Mouse (Mus musculus): ENCODE measurements at regions not wholly inside any gene's neighbourhood (a gene's known extent, or its start where the extent isn't known, plus 50 kb on each side); places are given as distances from the start of the nearest gene placed in this dataset.

DNA sequence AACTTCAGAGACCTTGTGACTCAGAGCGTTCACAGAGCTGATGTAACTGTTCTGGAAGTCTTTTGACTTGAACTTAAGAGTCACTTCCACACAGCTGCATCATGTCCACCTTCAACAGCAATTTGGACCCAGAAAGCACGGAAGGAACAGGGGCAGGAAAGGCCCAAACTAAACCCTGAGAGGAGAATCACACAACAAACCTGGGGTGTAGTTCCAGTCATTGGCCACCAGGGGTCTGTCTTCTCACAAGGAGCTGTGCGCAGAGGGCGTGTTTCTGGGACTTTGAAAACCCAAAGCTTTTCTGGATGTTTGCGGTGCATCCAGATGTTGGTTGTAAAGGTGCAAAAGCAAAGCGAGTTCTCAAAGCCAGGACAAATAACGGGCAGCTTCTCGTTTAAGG is 231.9 kb upstream of the 1700056E22Rik start:
- no peak overlapping the region for H3K4me3 ChIP-seq
- no peaks in the 10 kb centered on the region for H3K79me2 ChIP-seq (ENCODE audit: control insufficient read depth, insufficient read depth)
- H3ac ChIP-seq (ENCODE audit: control insufficient read depth, insufficient read length) = no peak overlapping the region
- no peaks in the 10 kb centered on the region for H3K27me3 ChIP-seq (ENCODE audit: control insufficient read depth, insufficient read depth, insufficient read length)
- no peak overlapping the region for H3K4me2 ChIP-seq (ENCODE audit: low read depth)
- no peaks in the 10 kb centered on the region for H3K36me3 ChIP-seq (ENCODE audit: control insufficient read depth, insufficient read depth)
- TF ChIP-seq MYOD1 (IDR thresholded peaks at IDR 0.05; ENCODE audit: control insufficient read depth in 1 of 3, insufficient read length in 2 of 3, low read depth in 2 of 3) (no peak), CEBPB (IDR thresholded peaks at IDR 0.05; ENCODE audit: insufficient read depth, poor library complexity, severe bottlenecking) (no peak), TCF12 (IDR thresholded peaks at IDR 0.05; ENCODE audit: insufficient read depth, poor library complexity, severe bottlenecking) (no peak), MAX (IDR thresholded peaks at IDR 0.05; ENCODE audit: low read depth) (no peak), E2F4 (IDR thresholded peaks at IDR 0.05; ENCODE audit: insufficient read depth) (no peak), POLR2AphosphoS2 (IDR thresholded peaks at IDR 0.05; ENCODE audit: insufficient read length, low read depth) (no peak), USF1 (IDR thresholded peaks at IDR 0.05; ENCODE audit: low read depth) (no peak), SRF (IDR thresholded peaks at IDR 0.05; ENCODE audit: control insufficient read depth, insufficient read length, low read depth) (no peak), MYOG (IDR thresholded peaks at IDR 0.05; ENCODE audit: control insufficient read depth in 1 of 3, insufficient read depth in 1 of 3, insufficient read length in 2 of 3, low read depth in 2 of 3) (no peak), TCF3 (IDR thresholded peaks at IDR 0.05; ENCODE audit: insufficient read length, low read depth) (no peak), POLR2A (IDR thresholded peaks at IDR 0.05; ENCODE audit: insufficient read length, low read depth) (no peak), REST (IDR thresholded peaks at IDR 0.05; ENCODE audit: insufficient read depth, insufficient read length) (no peak)

DNA sequence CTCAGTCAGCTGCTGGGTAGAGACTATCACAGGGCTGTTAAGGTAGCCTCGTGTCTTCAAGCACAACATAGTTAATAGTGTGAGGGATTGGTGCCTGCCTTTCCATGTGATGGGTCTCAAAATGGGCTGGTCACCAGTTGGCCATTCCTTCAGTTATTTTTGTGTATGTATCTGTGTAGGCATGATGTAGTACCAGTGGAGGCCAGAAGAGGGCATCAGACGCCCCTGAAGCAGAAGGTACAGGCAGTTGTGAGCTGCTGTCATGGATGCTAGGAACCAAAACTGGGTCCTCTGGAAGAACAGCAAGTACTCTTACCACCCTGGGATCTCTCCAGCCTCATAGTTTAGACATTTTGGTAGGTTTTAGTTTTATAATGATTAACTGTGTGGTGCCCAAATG is 228.9 kb upstream of the 1700056E22Rik start:
- Histone ChIP-seq H3K4me2 (ENCODE audit: low read depth) (no peak overlapping the region), H3K27me3 (ENCODE audit: control insufficient read depth, insufficient read depth, insufficient read length) (no peaks in the 10 kb centered on the region), H3K4me3 (no peak overlapping the region), H3ac (ENCODE audit: control insufficient read depth, insufficient read length) (no peak overlapping the region), H3K36me3 (ENCODE audit: control insufficient read depth, insufficient read depth) (no peaks in the 10 kb centered on the region), H3K79me2 (ENCODE audit: control insufficient read depth, insufficient read depth) (no peaks in the 10 kb centered on the region)
- no peak for TF ChIP-seq MYOD1 (IDR thresholded peaks at IDR 0.05; ENCODE audit: control insufficient read depth in 1 of 3, insufficient read length in 2 of 3, low read depth in 2 of 3)
- no peak for TF ChIP-seq POLR2AphosphoS2 (IDR thresholded peaks at IDR 0.05; ENCODE audit: insufficient read length, low read depth)
- TF ChIP-seq REST (IDR thresholded peaks at IDR 0.05; ENCODE audit: insufficient read depth, insufficient read length) = no peak
- no peak for TF ChIP-seq TCF12 (IDR thresholded peaks at IDR 0.05; ENCODE audit: insufficient read depth, poor library complexity, severe bottlenecking)
- TF ChIP-seq TCF3 (IDR thresholded peaks at IDR 0.05; ENCODE audit: insufficient read length, low read depth) = no peak
- no peak for TF ChIP-seq USF1 (IDR thresholded peaks at IDR 0.05; ENCODE audit: low read depth)
- no peak for TF ChIP-seq POLR2A (IDR thresholded peaks at IDR 0.05; ENCODE audit: insufficient read length, low read depth)
- no peak for TF ChIP-seq E2F4 (IDR thresholded peaks at IDR 0.05; ENCODE audit: insufficient read depth)
- TF ChIP-seq MAX (IDR thresholded peaks at IDR 0.05; ENCODE audit: low read depth) = no peak
- TF ChIP-seq SRF (IDR thresholded peaks at IDR 0.05; ENCODE audit: control insufficient read depth, insufficient read length, low read depth) = no peak
- TF ChIP-seq MYOG (IDR thresholded peaks at IDR 0.05; ENCODE audit: control insufficient read depth in 1 of 3, insufficient read depth in 1 of 3, insufficient read length in 2 of 3, low read depth in 2 of 3) = no peak
- TF ChIP-seq CEBPB (IDR thresholded peaks at IDR 0.05; ENCODE audit: insufficient read depth, poor library complexity, severe bottlenecking) = no peak

DNA sequence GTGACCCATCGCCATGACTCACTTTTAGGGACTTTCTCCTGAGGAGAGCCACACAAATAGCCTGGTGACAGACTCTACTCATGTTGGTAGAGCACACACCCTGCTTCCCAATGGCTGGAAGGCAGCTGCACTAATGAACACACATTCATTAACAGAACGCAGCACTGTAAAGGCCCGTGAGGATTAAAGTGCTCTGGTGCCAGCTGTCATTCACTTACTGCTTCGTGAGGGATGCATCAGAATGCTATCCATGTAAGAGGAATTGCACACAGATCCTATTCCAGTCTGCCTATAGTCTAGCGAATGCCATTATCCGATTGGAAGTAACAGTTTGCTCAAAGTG is 227.3 kb upstream of the 1700056E22Rik start:
- TF ChIP-seq SRF (IDR thresholded peaks at IDR 0.05; ENCODE audit: control insufficient read depth, insufficient read length, low read depth) = no peak
- no peak for TF ChIP-seq USF1 (IDR thresholded peaks at IDR 0.05; ENCODE audit: low read depth)
- TF ChIP-seq E2F4 (IDR thresholded peaks at IDR 0.05; ENCODE audit: insufficient read depth) = no peak
- peak in 2 of 3 experiments; percentile 28 to 41 for TF ChIP-seq MYOG (IDR thresholded peaks at IDR 0.05; ENCODE audit: control insufficient read depth in 1 of 3, insufficient read depth in 1 of 3, insufficient read length in 2 of 3, low read depth in 2 of 3)
- TF ChIP-seq MAX (IDR thresholded peaks at IDR 0.05; ENCODE audit: low read depth) = no peak
- TF ChIP-seq POLR2AphosphoS2 (IDR thresholded peaks at IDR 0.05; ENCODE audit: insufficient read length, low read depth) = no peak
- TF ChIP-seq MYOD1 (IDR thresholded peaks at IDR 0.05; ENCODE audit: control insufficient read depth in 1 of 3, insufficient read length in 2 of 3, low read depth in 2 of 3) = peak in 1 of 3 experiments; percentile 72
- TF ChIP-seq TCF12 (IDR thresholded peaks at IDR 0.05; ENCODE audit: insufficient read depth, poor library complexity, severe bottlenecking) = no peak
- TF ChIP-seq CEBPB (IDR thresholded peaks at IDR 0.05; ENCODE audit: insufficient read depth, poor library complexity, severe bottlenecking) = no peak
- Histone ChIP-seq H3K79me2 (ENCODE audit: control insufficient read depth, insufficient read depth) (no peaks in the 10 kb centered on the region), H3K4me2 (ENCODE audit: low read depth) (peak overlapping the region; percentile 88), H3K36me3 (ENCODE audit: control insufficient read depth, insufficient read depth) (no peaks in the 10 kb centered on the region), H3K27me3 (ENCODE audit: control insufficient read depth, insufficient read depth, insufficient read length) (no peaks in the 10 kb centered on the region), H3K4me3 (no peak overlapping the region), H3ac (ENCODE audit: control insufficient read depth, insufficient read length) (no peak overlapping the region)

DNA sequence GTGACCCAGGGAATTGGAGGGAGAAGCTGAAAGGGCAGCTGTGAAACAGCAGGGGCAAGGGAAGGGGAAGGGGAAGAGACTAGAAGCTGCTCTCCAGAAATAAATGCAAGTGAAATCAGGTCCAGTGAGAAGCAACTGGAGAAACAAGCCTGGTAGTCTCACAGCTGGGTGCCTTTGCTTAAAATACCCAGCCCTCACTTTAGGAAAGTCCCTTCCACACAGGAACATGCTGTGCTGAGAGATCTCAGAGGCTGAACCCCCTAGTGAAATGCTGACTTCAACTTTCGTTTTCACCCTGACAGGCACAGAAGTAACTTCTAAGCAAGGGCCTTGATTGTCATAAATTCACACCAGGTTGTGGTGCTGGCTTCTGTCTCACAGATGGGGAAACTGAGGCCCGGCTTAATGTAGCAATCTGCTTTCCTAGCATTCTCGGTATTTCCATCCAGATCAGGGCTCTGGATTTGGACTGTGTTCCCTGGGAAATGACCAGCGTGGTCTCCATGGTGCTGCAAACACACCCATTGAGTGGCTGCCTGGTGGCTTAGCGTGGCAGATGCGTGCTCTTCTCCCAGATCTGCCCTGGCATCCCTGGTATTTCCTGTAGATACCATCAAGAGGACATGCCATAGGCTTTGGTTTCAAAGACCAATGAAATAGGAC is 226.8 kb upstream of the 1700056E22Rik start:
- Histone ChIP-seq H3K4me3 (no peak overlapping the region), H3K79me2 (ENCODE audit: control insufficient read depth, insufficient read depth) (no peaks in the 10 kb centered on the region), H3K36me3 (ENCODE audit: control insufficient read depth, insufficient read depth) (no peaks in the 10 kb centered on the region), H3K27me3 (ENCODE audit: control insufficient read depth, insufficient read depth, insufficient read length) (no peaks in the 10 kb centered on the region), H3ac (ENCODE audit: control insufficient read depth, insufficient read length) (no peak overlapping the region), H3K4me2 (ENCODE audit: low read depth) (peak overlapping the region; percentile 88)
- TF ChIP-seq MYOG (IDR thresholded peaks at IDR 0.05; ENCODE audit: control insufficient read depth in 1 of 3, insufficient read depth in 1 of 3, insufficient read length in 2 of 3, low read depth in 2 of 3) (peak; percentile 69 to 85 (median 77)), MAX (IDR thresholded peaks at IDR 0.05; ENCODE audit: low read depth) (no peak), E2F4 (IDR thresholded peaks at IDR 0.05; ENCODE audit: insufficient read depth) (no peak), CEBPB (IDR thresholded peaks at IDR 0.05; ENCODE audit: insufficient read depth, poor library complexity, severe bottlenecking) (no peak), MYOD1 (IDR thresholded peaks at IDR 0.05; ENCODE audit: control insufficient read depth in 1 of 3, insufficient read length in 2 of 3, low read depth in 2 of 3) (peak in 2 of 3 experiments; percentile 46 to 80), USF1 (IDR thresholded peaks at IDR 0.05; ENCODE audit: low read depth) (no peak), TCF3 (IDR thresholded peaks at IDR 0.05; ENCODE audit: insufficient read length, low read depth) (peak; percentile 56), TCF12 (IDR thresholded peaks at IDR 0.05; ENCODE audit: insufficient read depth, poor library complexity, severe bottlenecking) (peak; percentile 31), POLR2A (IDR thresholded peaks at IDR 0.05; ENCODE audit: insufficient read length, low read depth) (peak; percentile 37), POLR2AphosphoS2 (IDR thresholded peaks at IDR 0.05; ENCODE audit: insufficient read length, low read depth) (no peak), REST (IDR thresholded peaks at IDR 0.05; ENCODE audit: insufficient read depth, insufficient read length) (no peak), SRF (IDR thresholded peaks at IDR 0.05; ENCODE audit: control insufficient read depth, insufficient read length, low read depth) (no peak)
